Mouse (Mus musculus) bone marrow, adult 2 months (tissue): ENCODE measurements around the gene Acads.

ENCODE experiments used
- CTCF ChIP-seq: fragments of 200-500 bp; IDR thresholded peaks from 2 replicates; pipeline ENCODE4 v1.5.1; 2011; ENCODE audit warnings: low read length, control low read depth; ENCODE audit not compliant: control insufficient read depth, insufficient read depth
- POLR2A ChIP-seq: fragments of 200-500 bp; IDR thresholded peaks from 2 replicates; pipeline ENCODE4 v1.6.1; 2011; ENCODE audit warnings: low read depth, mild to moderate bottlenecking, control low read depth, low read length, borderline replicate concordance; ENCODE audit not compliant: control insufficient read depth

DNA sequence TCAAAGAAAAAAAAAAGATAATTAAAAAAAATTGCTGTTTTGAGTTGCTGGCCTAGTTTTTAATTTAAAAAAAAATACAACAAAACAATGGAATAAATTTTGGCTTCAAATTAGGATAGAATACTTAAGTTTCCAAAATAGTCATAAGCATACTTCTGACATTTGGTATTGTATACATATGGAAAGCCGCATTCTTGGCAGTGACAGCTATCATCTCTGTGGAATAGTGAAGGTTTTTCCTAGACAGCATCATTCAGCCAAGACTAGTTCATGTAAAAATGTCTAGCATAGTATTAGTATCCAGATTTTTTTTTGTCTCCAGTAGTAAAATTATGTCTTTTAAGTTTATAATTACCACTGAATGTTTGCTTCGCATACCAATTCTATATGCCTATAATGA, 33.5 kb downstream of the Acads start:
- no peak for TF ChIP-seq CTCF
- no peak for TF ChIP-seq POLR2A
